10 mouse cellular contexts compared by ENCODE assay signal in the genomic region with DNA sequence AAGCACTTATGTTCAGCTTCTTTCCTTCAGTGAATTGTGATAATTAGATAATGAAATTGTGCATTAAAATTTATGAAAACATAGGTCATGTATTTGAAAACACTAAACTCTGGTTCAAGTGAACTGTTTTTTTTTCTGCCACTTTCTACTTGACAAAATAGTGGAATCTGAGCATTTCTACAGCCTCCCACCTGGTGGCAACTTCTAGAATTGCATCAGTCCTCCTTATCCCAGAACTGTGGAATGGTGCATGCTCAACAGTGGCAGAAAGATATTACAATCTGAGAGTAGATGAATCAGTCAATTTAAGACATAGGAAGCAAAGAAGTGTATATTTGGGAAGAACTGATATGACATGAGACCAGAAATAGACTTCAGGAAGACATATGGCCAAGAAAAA.
DNase-seq lines count a peak whose midpoint lies in the region; ATAC-seq and TF ChIP-seq lines count a peak whose summit lies in the region.
"Had no signal": no experiment of that assay in that cellular context is flagged by ENCODE, and none has a peak within 500 bp of the region (broad histone marks: within the 10 kb centered on the region; RNA-seq: fewer than 3 reads in every experiment).

No protein-coding gene starts in this region.

- H3K4me3 ChIP-seq in hindbrain, postnatal 0 days (ENCODE audit: low read length), result no peak overlapping the region
- H3K4me3 ChIP-seq: embryonic facial prominence, embryonic 12.5 days; myocyte had no signal

- no peak for ATAC-seq in hindbrain, postnatal 0 days

- H3K36me3 ChIP-seq in hindbrain, postnatal 0 days (ENCODE audit: insufficient read depth, low read length), result no peaks in the 10 kb centered on the region
- H3K36me3 ChIP-seq: embryonic facial prominence, embryonic 12.5 days had no signal

- H3K27ac ChIP-seq in hindbrain, postnatal 0 days, result no peak overlapping the region
- H3K27ac ChIP-seq: embryonic facial prominence, embryonic 12.5 days had no signal

- H3K4me1 ChIP-seq in hindbrain, postnatal 0 days (ENCODE audit: insufficient read depth, low read length), result no peaks in the 10 kb centered on the region
- H3K4me1 ChIP-seq: embryonic facial prominence, embryonic 12.5 days had no signal

- H3K27me3 ChIP-seq in hindbrain, postnatal 0 days (ENCODE audit: insufficient read depth, low read length), result no peaks in the 10 kb centered on the region
- H3K27me3 ChIP-seq: embryonic facial prominence, embryonic 12.5 days had no signal

- H3K9ac ChIP-seq in hindbrain, postnatal 0 days (replicated peaks; ENCODE audit: low read length), result no peak overlapping the region
- H3K9ac ChIP-seq: embryonic facial prominence, embryonic 12.5 days had no signal

- DNase-seq in cerebellum, adult 18-20 months, result peak; percentile 2
- DNase-seq in cerebellum, adult 11 months, result no peak
- DNase-seq in kidney, adult 9 months, result peak; percentile 17
- no peak for DNase-seq in kidney, adult 11 months
- peak; percentile 77 for DNase-seq in adipocyte (ENCODE audit: low spot score)
- peak; percentile 41 for DNase-seq in hindbrain, postnatal 0 days (ENCODE audit: low spot score)
- DNase-seq in right cerebral cortex, adult 18-20 months, result peak; percentile 3
- DNase-seq in spleen, adult 12 weeks (ENCODE audit: low spot score), result no peak

- no peak overlapping the region for H3K4me2 ChIP-seq in hindbrain, postnatal 0 days (ENCODE audit: low read depth, low read length)
- H3K4me2 ChIP-seq: embryonic facial prominence, embryonic 12.5 days had no signal

- no peaks in the 10 kb centered on the region for H3K9me3 ChIP-seq in hindbrain, postnatal 0 days (ENCODE audit: low read length)
- H3K9me3 ChIP-seq: embryonic facial prominence, embryonic 12.5 days had no signal

- peak; percentile 57 for TF ChIP-seq CTCF in hindbrain, postnatal 0 days (IDR thresholded peaks at IDR 0.05; ENCODE audit: low read depth)

Comparison
In these comparisons a context has a peak if more than half of its experiments do, and no peak if none do; other contexts are left out.
1. DNase-seq: peak in cerebellum, adult 18-20 months (2 of 2), kidney, adult 9 months (single experiment), adipocyte (single experiment), hindbrain, postnatal 0 days (single experiment) and right cerebral cortex, adult 18-20 months (single experiment); none in cerebellum, adult 11 months (single experiment), kidney, adult 11 months (single experiment) and spleen, adult 12 weeks (single experiment).